Mouse (Mus musculus) forebrain, embryonic 14.5 days (tissue): Measurements from ENCODE around the gene Sh3rf3. TPM values are rescaled to one million over a fixed set of nuclear protein-coding genes. Genes with fewer than 3 reads are reported as not detected.

Experiments
- microRNA-seq: library from miRNA; unstranded; fragments of <30 nt; microRNA quantifications from one replicate; pipeline ENCODE4, GENCODE M21; 2016
- polyA plus RNA-seq: library from polyadenylated mRNA; unstranded; fragments of >200 nt; fragmentation: Nextera tagmentation; extraction: Ambion mirVana; gene quantifications from 2 replicates; pipeline ENCODE4 v1.2.1, GENCODE M21; 2014

The Sh3rf3 gene
- polyA plus RNA-seq, 1 experiment from 2014 or later = 5.8 TPM

Small RNAs within 50 kb of the gene (microRNA-seq; reads per million reads assigned to microRNA genes)
- gene Gm27672 = not detected

Other genes with a start within 250 kb of the Sh3rf3 start
- 0.89 and 0.98 TPM in 2 replicates for gene Edar, start 137.7 kb upstream of the Sh3rf3 start, polyA plus RNA-seq
- not detected in 2 replicates for gene Gm17542, start 95.1 kb upstream of the Sh3rf3 start, polyA plus RNA-seq